Mouse (Mus musculus) spleen, adult 2 months (tissue): Measurements from ENCODE around the gene Arhgap9.

ENCODE experiments used
- CTCF ChIP-seq: fragments of 200-500 bp; IDR thresholded peaks from 2 replicates; pipeline ENCODE4 v1.5.1; 2011; ENCODE audit warnings: mild to moderate bottlenecking, inconsistent platforms; ENCODE audit not compliant: insufficient read depth, insufficient read length, insufficient replicate concordance; ENCODE audit errors: extremely low read depth
- POLR2A ChIP-seq: fragments of 200-500 bp; IDR thresholded peaks from 2 replicates; pipeline ENCODE4 v1.6.1; 2011; ENCODE audit warnings: low read depth, low read length, inconsistent platforms

- TF ChIP-seq POLR2A (no peak), CTCF (no peak)
These were observed 11.0 kb upstream of the Arhgap9 start for GRCm38 (mm10) chr10:127310523-127311475.
